ENCODE assay signal across 19 mouse cellular contexts in the genomic region with DNA sequence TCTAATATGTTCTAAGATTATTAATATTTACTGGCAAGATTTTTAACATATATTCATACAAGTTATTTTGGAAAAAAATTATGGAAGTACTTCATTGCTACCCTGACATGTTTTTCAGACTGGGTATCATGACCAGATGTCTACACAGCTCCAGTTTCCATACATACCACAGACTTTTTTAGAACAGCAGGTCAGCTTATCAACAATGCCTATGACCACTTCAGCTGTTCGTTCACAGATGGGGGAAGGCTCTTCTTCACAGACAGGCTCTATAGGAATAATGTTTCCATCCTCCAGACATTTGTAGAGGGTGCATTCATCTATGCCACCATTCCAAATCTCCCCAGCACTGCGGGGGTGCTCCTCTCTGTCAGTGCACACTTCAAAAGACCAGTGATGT. TPM values are rescaled to one million over a fixed set of nuclear protein-coding genes. Genes with fewer than 3 reads are reported as not detected.
"Had no signal": no experiment of that assay in that cellular context is flagged by ENCODE, and none has a peak within 500 bp of the region (broad histone marks: within the 10 kb centered on the region; RNA-seq: fewer than 3 reads in every experiment).

No protein-coding gene starts in this region.

- H3K27me3 ChIP-seq: midbrain, embryonic 12.5 days; neural tube, embryonic 12.5 days; stomach, embryonic 15.5 days had no signal

- H3K27ac ChIP-seq: midbrain, embryonic 10.5 days; midbrain, embryonic 12.5 days; neural tube, embryonic 12.5 days; stomach, embryonic 15.5 days; stomach, postnatal 0 days had no signal

- H3K4me3 ChIP-seq: midbrain, embryonic 10.5 days; midbrain, embryonic 12.5 days; neural tube, embryonic 12.5 days; stomach, embryonic 15.5 days had no signal

- H3K4me2 ChIP-seq: lung, embryonic 14.5 days; midbrain, embryonic 12.5 days; neural tube, embryonic 12.5 days; stomach, embryonic 15.5 days had no signal

- H3K9me3 ChIP-seq: midbrain, embryonic 10.5 days; midbrain, embryonic 12.5 days; neural tube, embryonic 12.5 days; stomach, embryonic 15.5 days had no signal

- ATAC-seq: midbrain, embryonic 16.5 days had no signal

- DNase-seq: lung, adult 18-20 months; lung, embryonic 14.5 days; lung, postnatal 10 days; lung, postnatal 4 days; midbrain, embryonic 14.5 days; right cerebral cortex, postnatal 14 days; thymus, adult 2 months; thymus, postnatal 25 days; thymus, postnatal 4 days had no signal

- H3K36me3 ChIP-seq: midbrain, embryonic 10.5 days; midbrain, embryonic 12.5 days; neural tube, embryonic 12.5 days; stomach, embryonic 15.5 days had no signal

- H3K4me1 ChIP-seq: midbrain, embryonic 10.5 days; midbrain, embryonic 12.5 days; neural tube, embryonic 12.5 days; stomach, embryonic 15.5 days had no signal

- H3K9ac ChIP-seq: lung, embryonic 14.5 days; midbrain, embryonic 12.5 days; neural tube, embryonic 12.5 days; stomach, embryonic 15.5 days had no signal

RNA-seq across cellular contexts. Expression of gene Ptprq, which starts 59.7 kb away (rescaled TPM):
- total RNA-seq: megakaryocyte, adult 5-6 weeks; megakaryocyte-erythroid progenitor cell, adult 5-6 weeks; neutrophil, adult 5-6 weeks had no signal
- polyA plus RNA-seq: midbrain, embryonic 10.5 days; spleen, adult 2 months had no signal
